Comparison of ENCODE assay signal across 9 mouse cellular contexts in genomic region chr2:60901511-60901951, GRCm38 (mm10).
DNase-seq lines count a peak whose midpoint lies in the region; ATAC-seq and TF ChIP-seq lines count a peak whose summit lies in the region.
"Had no signal": no experiment of that assay in that cellular context is flagged by ENCODE, and none has a peak within 500 bp of the region (broad histone marks: within the 10 kb centered on the region; RNA-seq: fewer than 3 reads in every experiment).

No protein-coding gene starts in this region.

- peak overlapping the region; percentile 93 for H3K27ac ChIP-seq in lung, postnatal 0 days (ENCODE audit: low read length)
- H3K27ac ChIP-seq: neural tube, embryonic 12.5 days had no signal

- peak; percentile 94 for ATAC-seq in lung, postnatal 0 days

- no peaks in the 10 kb centered on the region for H3K36me3 ChIP-seq in lung, postnatal 0 days (ENCODE audit: insufficient read depth, low read length)
- H3K36me3 ChIP-seq: neural tube, embryonic 12.5 days had no signal

- H3K4me1 ChIP-seq in lung, postnatal 0 days (ENCODE audit: insufficient read depth, low read depth, low read length) = peaks cover 12% of the 10 kb centered on the region; the same call in 1 of the 2 replicates
- H3K4me1 ChIP-seq: neural tube, embryonic 12.5 days had no signal

- peak; percentile 18 to 41 for DNase-seq in left cerebral cortex, adult 18-20 months (ENCODE audit: low spot score in 2 of 2)
- DNase-seq in left cerebral cortex, postnatal 4 days = no peak
- DNase-seq in gastrocnemius, postnatal 25 days = peak; percentile 58
- DNase-seq in kidney, adult 18-20 months = peak; percentile 42
- DNase-seq in lung, postnatal 0 days (ENCODE audit: low spot score) = peak; percentile 96
- DNase-seq in right cerebral cortex, postnatal 25 days = no peak
- no peak for DNase-seq in ovary, postnatal 10 days (ENCODE audit: low spot score)
- DNase-seq in cerebellum, adult 8-10 months = no peak

- no peak overlapping the region for H3K9ac ChIP-seq in lung, postnatal 0 days (replicated peaks; ENCODE audit: low read depth)
- H3K9ac ChIP-seq: neural tube, embryonic 12.5 days had no signal

- H3K4me3 ChIP-seq in lung, postnatal 0 days (ENCODE audit: low read depth, low read length) = peak overlapping the region; percentile 18; the same call in 1 of the 2 replicates
- H3K4me3 ChIP-seq: neural tube, embryonic 12.5 days had no signal

- TF ChIP-seq EP300 in lung, postnatal 0 days (IDR thresholded peaks at IDR 0.05) = peak; percentile 91

- no peaks in the 10 kb centered on the region for H3K27me3 ChIP-seq in lung, postnatal 0 days (replicated peaks; ENCODE audit: insufficient read depth, low read length)
- H3K27me3 ChIP-seq: neural tube, embryonic 12.5 days had no signal

- no peak for TF ChIP-seq CTCF in lung, postnatal 0 days (IDR thresholded peaks at IDR 0.05)

- intact Hi-C loops in left cerebral cortex, postnatal 4 days (cut with DNase I) = no loop called here

- no peaks in the 10 kb centered on the region for H3K9me3 ChIP-seq in lung, postnatal 0 days (ENCODE audit: low read length)
- H3K9me3 ChIP-seq: neural tube, embryonic 12.5 days had no signal

- WGBS in lung, postnatal 0 days = 25% methylated on average over 15 of the region's 15 CpGs

- peak overlapping the region; percentile 49 for H3K4me2 ChIP-seq in lung, postnatal 0 days (replicated peaks; ENCODE audit: low read depth, low read length)
- H3K4me2 ChIP-seq: neural tube, embryonic 12.5 days had no signal

Comparison
In these comparisons a context has a peak if more than half of its experiments do, and no peak if none do; other contexts are left out.
1. DNase-seq: peak in left cerebral cortex, adult 18-20 months (2 of 2), gastrocnemius, postnatal 25 days (single experiment), kidney, adult 18-20 months (single experiment) and lung, postnatal 0 days (single experiment); none in left cerebral cortex, postnatal 4 days (single experiment), right cerebral cortex, postnatal 25 days (single experiment), ovary, postnatal 10 days (single experiment) and cerebellum, adult 8-10 months (single experiment).